Mouse (Mus musculus) gastrocnemius, adult 2 months (tissue): Measurements from ENCODE around the gene Slc25a45. TPM values are rescaled to one million over a fixed set of nuclear protein-coding genes. Genes with fewer than 3 reads are reported as not detected.

Experiments
- DNase-seq: peaks from one replicate; pipeline ENCODE4 v3.0.0; 2022
- H3K27ac ChIP-seq: fragments of 200-600 bp; 2 replicates; pipeline ENCODE4 v1.8.1; 2022; ENCODE audit warnings: mild to moderate bottlenecking
- H3K4me3 ChIP-seq: fragments of 200-600 bp; 2 replicates; pipeline ENCODE4 v1.8.1; 2022; ENCODE audit warnings: mild to moderate bottlenecking, moderate library complexity
- CTCF ChIP-seq: fragments of 200-600 bp; IDR thresholded peaks from 2 replicates; pipeline ENCODE4 v1.8.1; 2022; ENCODE audit warnings: antibody characterized with exemption, mild to moderate bottlenecking, moderate library complexity
- intact Hi-C: fragments of 180-260 bp; cut with DNase I; formaldehyde crosslinking; loops from one replicate; pipeline ENCODE4 v1.15.1; 2025
- total RNA-seq, 2 experiments: library from RNA; stranded (reverse); gene quantifications; 2 replicates each; pipeline ENCODE4 v1.2.3; 2021

The Slc25a45 gene
- total RNA-seq, 2 experiments from 2014 or later, result 0.79 to 0.84 TPM

DNA sequence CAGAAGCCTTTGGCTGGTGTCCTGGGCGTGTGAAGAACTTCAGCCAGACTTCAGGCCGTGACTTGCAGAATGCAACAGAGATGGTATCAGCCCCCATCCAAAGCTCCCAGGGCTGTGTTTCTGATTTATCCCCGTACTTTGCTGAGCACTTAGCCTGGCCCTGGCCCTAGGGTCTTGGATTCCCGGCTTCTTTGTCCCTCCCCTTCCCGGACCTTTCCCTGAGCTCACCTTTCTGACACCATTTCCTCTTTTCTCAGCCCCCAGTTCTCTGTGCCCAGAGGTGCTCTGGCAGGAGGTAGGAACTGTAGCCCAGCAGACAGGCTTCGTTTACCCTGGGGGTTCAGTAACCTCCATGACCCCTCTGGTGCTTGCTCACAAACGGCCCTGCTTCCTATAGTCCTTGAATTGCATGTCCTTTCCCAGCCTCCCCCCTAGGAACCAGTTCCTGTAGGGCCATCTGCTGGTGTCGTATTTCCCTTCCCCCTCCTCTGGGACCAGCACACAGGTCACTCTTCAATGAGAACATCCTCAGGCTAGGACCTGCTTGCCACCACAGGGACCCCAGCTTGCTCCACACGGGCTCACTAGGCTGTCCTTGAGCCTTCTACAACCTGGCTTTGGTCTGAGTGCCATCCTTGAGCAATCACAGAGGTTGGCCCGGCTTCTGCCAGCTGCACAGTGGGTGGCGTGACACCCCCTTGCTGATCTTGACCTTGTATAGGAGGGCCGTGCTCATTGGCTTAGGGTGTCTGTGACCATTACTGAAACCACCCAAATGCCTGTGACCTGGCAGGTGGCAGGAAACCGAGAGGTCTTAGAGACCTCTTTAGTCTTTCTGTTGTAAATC is 28.6 kb upstream of the Slc25a45 start:
- peak; percentile 85 for DNase-seq
- intact Hi-C loops, result no loop called here
- no peak for TF ChIP-seq CTCF
- H3K4me3 ChIP-seq, result peak overlapping the region; percentile 94
- H3K27ac ChIP-seq, result peak overlapping the region; percentile 98

DNA sequence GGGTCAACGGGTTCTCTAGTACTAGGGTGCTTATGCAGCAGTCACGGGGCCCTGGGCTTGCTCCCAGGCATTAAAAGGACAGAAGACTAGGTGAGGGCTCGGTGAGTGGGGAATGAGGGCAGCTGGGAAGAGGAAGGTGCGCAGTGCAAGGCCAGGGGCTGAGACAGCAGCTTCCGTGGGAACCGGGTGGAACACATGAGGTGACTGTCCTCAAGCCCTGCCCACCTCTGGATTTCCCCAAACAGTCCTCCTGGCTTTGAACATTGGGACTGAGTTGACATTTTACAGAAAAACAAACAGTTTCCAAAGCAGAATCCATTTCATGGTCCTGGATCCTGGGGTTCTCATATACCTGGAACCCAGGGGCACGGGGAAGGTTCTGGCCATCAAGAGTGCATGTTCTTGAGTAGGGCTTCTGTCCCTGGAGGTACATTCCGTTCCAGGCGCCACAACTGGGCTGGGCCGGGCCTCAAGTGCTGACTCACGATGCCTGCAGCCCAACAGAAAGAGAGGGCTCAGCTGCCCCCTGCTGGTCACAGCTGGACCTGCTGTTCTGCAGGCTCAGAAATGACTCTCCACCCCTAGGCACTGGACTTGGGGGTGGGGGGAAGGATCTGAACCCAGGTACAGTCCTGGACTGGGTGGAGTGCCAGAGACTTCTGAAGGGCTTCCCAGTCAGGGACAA is 27.6 kb upstream of the Slc25a45 start:
- peak; percentile 98 for DNase-seq
- intact Hi-C loops, result loop anchor here (2.0 kb wide), 1 partner anchor 57 kb away; no protein-coding TSS in a partner anchor
- H3K27ac ChIP-seq, result peak overlapping the region; percentile 98
- H3K4me3 ChIP-seq, result peak overlapping the region; percentile 94
- TF ChIP-seq CTCF, result no peak; the same call in none of the 2 replicates

- intact Hi-C loops, result loop anchor here (2.0 kb wide), 1 partner anchor 58 kb away; no protein-coding TSS in a partner anchor
- no peak for TF ChIP-seq CTCF
- peak; percentile 26 for DNase-seq
- peak overlapping the region; percentile 94 for H3K4me3 ChIP-seq
- peak overlapping the region; percentile 98 for H3K27ac ChIP-seq
Measured at GRCm38 (mm10) chr19:5850860-5851259, 26.7 kb upstream of the Slc25a45 start.

DNA sequence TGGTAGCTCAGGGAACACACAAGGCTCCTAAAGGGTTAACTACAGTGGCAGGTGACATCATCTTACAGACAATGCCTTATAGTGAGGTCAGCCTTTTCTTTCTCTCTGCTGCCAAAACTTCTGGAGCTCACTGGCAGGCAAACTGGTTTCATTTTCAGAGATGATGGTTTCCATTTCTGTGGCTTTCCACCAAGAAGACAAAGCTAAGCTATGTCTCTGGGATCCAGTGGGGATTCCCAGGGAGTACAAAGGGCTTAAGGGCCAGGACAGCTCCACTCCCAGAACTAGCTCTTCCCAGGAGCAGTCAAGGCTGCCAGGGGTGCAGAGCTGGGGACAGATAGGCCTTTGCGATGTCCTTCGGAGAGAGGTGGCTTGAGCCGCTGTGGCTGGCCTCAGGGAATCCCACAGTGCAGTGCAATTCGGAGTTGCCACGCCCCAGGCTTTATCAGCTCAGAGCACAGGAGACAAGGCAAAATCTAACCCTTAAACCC is 26.1 kb upstream of the Slc25a45 start:
- H3K4me3 ChIP-seq, result peak overlapping the region; percentile 94
- DNase-seq, result no peak
- intact Hi-C loops, result loop anchor here (2.0 kb wide), 1 partner anchor 59 kb away; no protein-coding TSS in a partner anchor
- peak overlapping the region; percentile 98 for H3K27ac ChIP-seq
- no peak for TF ChIP-seq CTCF

DNA sequence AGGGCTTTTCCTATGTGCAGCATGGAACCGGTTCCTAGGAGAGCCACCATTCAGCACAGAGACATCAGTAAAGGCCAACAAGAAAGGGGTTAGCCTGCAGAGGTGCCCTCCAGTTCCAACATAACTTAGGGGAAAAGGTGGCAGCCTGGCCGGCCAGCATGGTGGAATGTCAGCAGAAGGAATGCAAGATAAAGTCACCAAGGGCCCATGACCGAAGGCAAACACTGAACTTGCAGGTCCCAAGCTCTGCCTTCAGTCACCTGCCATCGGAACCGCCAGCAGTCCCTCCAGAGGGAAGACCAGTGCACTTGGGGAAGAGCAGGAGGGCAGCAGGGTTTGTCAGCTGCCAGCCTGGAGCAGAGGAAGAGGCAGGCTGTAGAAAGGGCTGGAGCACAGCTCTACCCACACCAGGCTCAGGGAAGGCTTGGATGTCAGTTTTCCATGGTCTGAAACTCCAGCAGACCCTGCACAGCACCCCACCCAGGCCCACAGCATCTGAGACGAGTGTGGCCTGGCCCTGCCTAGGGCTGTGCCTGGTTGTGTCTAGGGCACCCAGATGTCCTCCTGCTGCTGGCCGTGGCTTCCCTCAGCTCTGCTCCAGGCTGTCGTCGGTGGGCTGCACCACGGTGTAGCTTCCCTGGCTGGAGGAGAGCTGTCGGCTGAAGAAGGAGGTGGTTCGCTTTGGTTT is 25.4 kb upstream of the Slc25a45 start:
- Histone ChIP-seq H3K27ac (peak overlapping the region; percentile 98), H3K4me3 (peak overlapping the region; percentile 94)
- DNase-seq, result no peak
- TF ChIP-seq CTCF, result no peak
- intact Hi-C loops, result no loop called here

DNA sequence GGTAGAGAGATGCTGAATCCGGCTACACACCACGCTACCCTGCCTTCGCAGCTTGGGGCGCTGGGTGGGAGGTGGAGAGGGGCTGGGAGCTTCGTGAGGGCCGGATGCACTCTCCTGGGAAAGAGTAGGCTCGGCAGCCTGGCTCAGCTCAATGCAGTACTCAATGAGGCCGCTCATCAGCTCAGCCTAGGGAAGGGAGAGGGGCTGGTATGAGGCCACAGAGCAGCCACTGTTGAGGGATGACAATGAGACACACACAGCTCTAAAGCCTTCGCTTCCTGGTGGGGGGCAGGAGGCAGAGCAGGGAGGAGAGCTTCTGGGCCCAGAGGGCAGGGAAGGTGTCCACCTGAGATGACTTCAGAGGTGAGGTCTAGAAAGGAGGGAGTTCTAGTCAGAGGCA is 21.0 kb upstream of the Slc25a45 start:
- intact Hi-C loops, result no loop called here
- no peak for TF ChIP-seq CTCF
- no peak overlapping the region for H3K4me3 ChIP-seq
- no peak for DNase-seq
- no peak overlapping the region for H3K27ac ChIP-seq

GRCm38 (mm10) chr19:5862335-5863085 is 15.1 kb upstream of the Slc25a45 start:
- Histone ChIP-seq H3K27ac (no peak overlapping the region), H3K4me3 (no peak overlapping the region)
- intact Hi-C loops, result loop anchor here (10.0 kb wide), 1 partner anchor 158 kb away; the partner anchor contains the start of gene Kcnk7
- no peak for DNase-seq
- TF ChIP-seq CTCF, result peak; percentile 24; the same call in 1 of the 2 replicates

- DNase-seq, result no peak
- intact Hi-C loops, result loop anchor here (10.0 kb wide), 1 partner anchor 159 kb away; the partner anchor contains the start of gene Kcnk7
- H3K4me3 ChIP-seq, result no peak overlapping the region
- TF ChIP-seq CTCF, result no peak
- H3K27ac ChIP-seq, result no peak overlapping the region
Measured at GRCm38 (mm10) chr19:5863776-5864175, 13.8 kb upstream of the Slc25a45 start.

DNA sequence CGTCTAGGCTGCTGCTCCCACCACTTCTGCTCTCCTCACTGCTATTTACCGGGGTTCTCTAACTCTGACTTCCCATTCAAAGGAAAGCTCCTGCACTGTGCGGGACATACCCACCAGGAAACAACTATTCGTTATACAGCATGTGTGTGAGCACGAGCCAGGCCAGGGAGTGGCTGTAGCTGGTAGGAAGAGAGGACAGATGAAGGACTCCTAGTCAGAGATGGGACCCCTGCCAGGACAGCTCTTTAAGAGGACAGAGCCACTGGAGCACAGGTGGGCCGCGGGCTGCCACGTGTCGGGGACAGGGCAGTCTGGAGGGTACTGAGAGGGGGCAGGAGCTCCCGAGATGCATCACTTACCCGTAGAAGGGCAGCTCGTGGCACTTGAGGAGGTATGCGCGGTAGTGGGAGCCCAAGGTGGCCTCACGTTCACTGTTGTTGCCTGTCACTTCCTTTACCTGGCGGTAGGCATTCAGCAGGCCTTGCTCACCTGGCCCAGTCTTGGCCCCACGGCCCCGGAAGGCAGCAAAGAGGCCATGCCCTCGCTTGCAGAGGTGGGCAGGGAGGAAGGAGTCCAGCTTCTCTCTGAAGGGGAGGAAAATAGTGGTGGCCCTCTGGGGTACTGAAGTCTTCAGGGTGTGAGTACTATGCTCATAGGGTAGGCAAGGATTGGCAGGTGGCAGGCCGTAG is 12.8 kb upstream of the Slc25a45 start:
- no peak for TF ChIP-seq CTCF
- DNase-seq, result no peak
- Histone ChIP-seq H3K27ac (no peak overlapping the region), H3K4me3 (no peak overlapping the region)
- intact Hi-C loops, result loop anchor here (10.0 kb wide), 1 partner anchor 160 kb away; the partner anchor contains the start of gene Kcnk7

DNA sequence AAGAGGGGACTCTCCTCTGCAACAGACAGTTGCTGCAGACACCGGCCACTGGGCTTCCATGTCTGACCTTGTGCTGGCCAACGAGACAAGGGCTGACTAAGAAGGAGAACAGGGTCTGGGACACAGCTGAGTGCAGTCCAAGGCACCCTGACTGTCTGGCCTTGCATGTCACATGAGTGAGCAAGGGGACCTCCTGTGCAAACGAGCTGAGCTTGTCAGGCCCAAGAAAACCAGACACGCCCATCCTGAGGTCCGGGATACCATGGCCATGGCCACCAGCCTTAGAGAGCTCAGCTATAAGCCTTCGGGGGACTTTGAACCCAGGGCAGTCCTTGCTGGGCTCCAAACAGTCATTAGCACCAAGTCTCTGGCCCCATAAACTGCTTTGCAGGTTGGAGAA is 9.5 kb upstream of the Slc25a45 start:
- no peak for DNase-seq
- TF ChIP-seq CTCF, result no peak
- intact Hi-C loops, result loop anchor here (10.0 kb wide), 1 partner anchor 163 kb away; the partner anchor contains the start of gene Kcnk7
- H3K27ac ChIP-seq, result no peak overlapping the region
- H3K4me3 ChIP-seq, result no peak overlapping the region

DNA sequence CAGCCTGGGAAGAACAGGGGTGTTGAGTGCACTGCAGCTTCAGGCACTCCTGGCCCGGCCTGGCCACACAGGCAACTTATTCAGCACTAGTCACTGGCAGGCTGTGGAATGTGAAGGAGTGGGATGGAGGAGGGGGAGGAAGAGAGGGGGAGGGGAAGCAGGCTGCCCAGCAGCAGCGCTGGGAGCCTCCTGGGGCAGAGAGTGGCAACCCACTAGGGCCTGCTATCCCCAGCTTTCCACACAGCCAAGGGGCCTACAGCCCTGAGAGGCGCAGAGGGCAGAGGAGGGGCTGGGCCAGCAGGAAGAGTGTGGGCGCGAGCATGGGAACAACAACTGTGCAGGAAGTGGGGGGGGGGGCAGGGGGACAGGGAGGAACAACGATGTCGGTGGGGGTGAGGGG is 6.3 kb upstream of the Slc25a45 start:
- TF ChIP-seq CTCF, result no peak
- DNase-seq, result no peak
- intact Hi-C loops, result no loop called here
- Histone ChIP-seq H3K4me3 (no peak overlapping the region), H3K27ac (peak overlapping the region; percentile 63)
